Mouse (Mus musculus) MEL (cell line): ENCODE results near the gene Mrpl38. TPM values are rescaled to one million over a fixed set of nuclear protein-coding genes. Genes with fewer than 3 reads are reported as not detected.

Experiments used
- DNase-seq: peaks from one replicate; pipeline ENCODE4 v3.0.0; 2011; ENCODE audit warnings: low read depth, low spot score
- H3K27ac ChIP-seq: 2 replicates; pipeline ENCODE4 v1.5.1; 2012; ENCODE audit warnings: low read depth, mild to moderate bottlenecking, control low read depth, low read length, moderate library complexity; ENCODE audit not compliant: control insufficient read depth
- H3K27me3 ChIP-seq, 2 experiments: fragments of 150-350 bp in 1 of 2; sonication (generic) in 1 of 2; 2 replicates each; pipeline ENCODE4 v1.6.1; 2012; ENCODE audit warnings: low read length in 2 of 2, mild to moderate bottlenecking in 2 of 2, improper control_type of control experiment in 1 of 2, moderate library complexity in 1 of 2; ENCODE audit not compliant: insufficient read depth in 2 of 2, control insufficient read depth in 1 of 2
- H3K36me3 ChIP-seq, 2 experiments: 2 replicates each; pipeline ENCODE4 v1.6.1; 2012 to 2014; ENCODE audit warnings: low read length in 2 of 2, improper control_type of control experiment in 1 of 2, inconsistent platforms in 1 of 2, mild to moderate bottlenecking in 1 of 2; ENCODE audit not compliant: insufficient read depth in 2 of 2, control insufficient read depth in 1 of 2
- H3K4me1 ChIP-seq, 2 experiments: fragments of 150-350 bp in 1 of 2; sonication (generic) in 1 of 2; 2 replicates each; pipeline ENCODE4 v1.6.1; 2012; ENCODE audit warnings: low read length in 2 of 2, improper control_type of control experiment in 1 of 2, mild to moderate bottlenecking in 1 of 2; ENCODE audit not compliant: insufficient read depth in 2 of 2, control insufficient read depth in 1 of 2
- H3K4me3 ChIP-seq, 2 experiments: fragments of 150-350 bp in 1 of 2; sonication (generic) in 1 of 2; 2 replicates each; pipeline ENCODE4 v1.5.1; 2012; ENCODE audit warnings: low read depth in 2 of 2, low read length in 2 of 2, mild to moderate bottlenecking in 2 of 2, moderate library complexity in 2 of 2, control low read depth in 1 of 2, improper control_type of control experiment in 1 of 2; ENCODE audit not compliant: control insufficient read depth in 1 of 2, insufficient read depth in 1 of 2
- H3K79me2 ChIP-seq: 2 replicates; pipeline ENCODE4 v1.6.1; 2012; ENCODE audit warnings: mild to moderate bottlenecking, low read length, moderate library complexity; ENCODE audit not compliant: control insufficient read depth, poor library complexity, insufficient read depth
- H3K9ac ChIP-seq: 2 replicates; pipeline ENCODE4 v1.6.1; 2012; ENCODE audit warnings: low read depth, mild to moderate bottlenecking, control low read depth, low read length, moderate library complexity; ENCODE audit not compliant: control insufficient read depth, poor library complexity, severe bottlenecking
- H3K9me3 ChIP-seq: fragments of 150-350 bp; sonication (generic); replicated peaks from 2 replicates; pipeline ENCODE4 v1.6.1; 2012; ENCODE audit warnings: mild to moderate bottlenecking, low read length, improper control_type of control experiment, moderate library complexity; ENCODE audit not compliant: insufficient read depth
- CTCF ChIP-seq, 3 experiments: IDR thresholded peaks in 2 of 3; conservative IDR thresholded peaks in 1 of 3; 2 replicates each; pipeline ENCODE4 v1.5.1; 2011 to 2012; ENCODE audit warnings: low read length in 3 of 3, low read depth in 2 of 3, mild to moderate bottlenecking in 2 of 3, improper control_type of control experiment in 1 of 3, inconsistent platforms in 1 of 3, mixed read lengths in 1 of 3, moderate library complexity in 1 of 3; ENCODE audit not compliant: control insufficient read depth in 1 of 3, insufficient read depth in 1 of 3, poor library complexity in 1 of 3, severe bottlenecking in 1 of 3
- E2F4 ChIP-seq: IDR thresholded peaks from 2 replicates; pipeline ENCODE4 v1.6.1; 2011; ENCODE audit warnings: low read depth, low read length, improper control_type of control experiment, borderline replicate concordance
- ELF1 ChIP-seq: IDR thresholded peaks from 2 replicates; pipeline ENCODE4 v1.6.1; 2014; ENCODE audit warnings: low read depth, mild to moderate bottlenecking, inconsistent platforms, low read length, improper control_type of control experiment, moderate library complexity
- EP300 ChIP-seq, 2 experiments: IDR thresholded peaks; 2 replicates each; pipeline ENCODE4 v1.6.1; 2011; ENCODE audit warnings: improper control_type of control experiment in 2 of 2, low read length in 2 of 2, low read depth in 1 of 2, mild to moderate bottlenecking in 1 of 2
- JUND ChIP-seq: IDR thresholded peaks from 2 replicates; pipeline ENCODE4 v1.6.1; 2011; ENCODE audit warnings: low read depth, mild to moderate bottlenecking, improper control_type of control experiment, low read length
- KAT2A ChIP-seq: conservative IDR thresholded peaks from 2 replicates; pipeline ENCODE4 v1.6.1; 2012; ENCODE audit warnings: low read depth, low read length, improper control_type of control experiment, inconsistent platforms
- MAX ChIP-seq: IDR thresholded peaks from 2 replicates; pipeline ENCODE4 v1.6.1; 2011; ENCODE audit warnings: low read length, improper control_type of control experiment
- MAZ ChIP-seq: IDR thresholded peaks from 2 replicates; pipeline ENCODE4 v1.6.1; 2012; ENCODE audit warnings: low read depth, mild to moderate bottlenecking, inconsistent platforms, low read length, improper control_type of control experiment
- MEF2A ChIP-seq: IDR thresholded peaks from 2 replicates; pipeline ENCODE4 v1.6.1; 2014; ENCODE audit warnings: low read depth, mild to moderate bottlenecking, inconsistent platforms, low read length, improper control_type of control experiment; ENCODE audit not compliant: poor library complexity, insufficient replicate concordance, severe bottlenecking; ENCODE audit errors: extremely low read depth
- MXI1 ChIP-seq: IDR thresholded peaks from 2 replicates; pipeline ENCODE4 v1.6.1; 2011; ENCODE audit warnings: mild to moderate bottlenecking, low read depth, low read length, improper control_type of control experiment
- MYC ChIP-seq: IDR thresholded peaks from 2 replicates; pipeline ENCODE4 v1.6.1; 2011; ENCODE audit warnings: low read depth, mild to moderate bottlenecking, low read length, improper control_type of control experiment, moderate library complexity
- POLR2AphosphoS2 ChIP-seq: IDR thresholded peaks from 2 replicates; pipeline ENCODE4 v1.6.1; 2011; ENCODE audit warnings: low read length, improper control_type of control experiment
- POLR2AphosphoS5 ChIP-seq: IDR thresholded peaks from 2 replicates; pipeline ENCODE4 v1.6.1; 2012; ENCODE audit warnings: low read depth, borderline replicate concordance, mild to moderate bottlenecking, inconsistent platforms, low read length, moderate library complexity, mixed read lengths
- RAD21 ChIP-seq: IDR thresholded peaks from 2 replicates; pipeline ENCODE4 v1.6.1; 2011; ENCODE audit warnings: mild to moderate bottlenecking, low read depth, low read length, improper control_type of control experiment
- SIN3A ChIP-seq: IDR thresholded peaks from 2 replicates; pipeline ENCODE4 v1.6.1; 2012; ENCODE audit warnings: low read length, improper control_type of control experiment, inconsistent platforms
- SMC3 ChIP-seq: IDR thresholded peaks from 2 replicates; pipeline ENCODE4 v1.6.1; 2011; ENCODE audit warnings: low read depth, low read length, improper control_type of control experiment
- TBP ChIP-seq: IDR thresholded peaks from 2 replicates; pipeline ENCODE4 v1.8.0; 2011; ENCODE audit warnings: low read depth, low read length, improper control_type of control experiment
- TCF12 ChIP-seq: IDR thresholded peaks from 2 replicates; pipeline ENCODE4 v1.6.1; 2014; ENCODE audit warnings: low read depth, mild to moderate bottlenecking, inconsistent platforms, low read length, improper control_type of control experiment, moderate library complexity
- USF1 ChIP-seq: IDR thresholded peaks from 2 replicates; pipeline ENCODE4 v1.6.1; 2014; ENCODE audit warnings: low read depth, mild to moderate bottlenecking, inconsistent platforms, low read length, improper control_type of control experiment, moderate library complexity
- USF2 ChIP-seq, 2 experiments: IDR thresholded peaks; 2 replicates each; pipeline ENCODE4 v1.6.1; 2011 to 2012; ENCODE audit warnings: improper control_type of control experiment in 2 of 2, low read length in 2 of 2, borderline replicate concordance in 1 of 2, inconsistent platforms in 1 of 2, low read depth in 1 of 2, mild to moderate bottlenecking in 1 of 2; ENCODE audit not compliant: insufficient read depth in 1 of 2
- ZC3H11A ChIP-seq: IDR thresholded peaks from 2 replicates; pipeline ENCODE4 v1.6.1; 2012; ENCODE audit warnings: low read depth, mild to moderate bottlenecking, inconsistent platforms, low read length, improper control_type of control experiment
- ZKSCAN1 ChIP-seq: IDR thresholded peaks from 2 replicates; pipeline ENCODE4 v1.6.1; 2012; ENCODE audit warnings: low read depth, mild to moderate bottlenecking, inconsistent platforms, low read length, improper control_type of control experiment, moderate library complexity
- ZNF384 ChIP-seq: IDR thresholded peaks from 2 replicates; pipeline ENCODE4 v1.6.1; 2012; ENCODE audit warnings: low read depth, mild to moderate bottlenecking, inconsistent platforms, low read length, improper control_type of control experiment
- polyA plus RNA-seq, 2 experiments: library from polyadenylated mRNA; stranded (reverse) in 1 of 2; unstranded in 1 of 2; fragments of >175 nt in 1 of 2; fragments of >200 nt in 1 of 2; gene quantifications; 2 replicates each; pipeline versions ENCODE4 v1.2.1 to v1.2.4; 2012; ENCODE audit warnings: low replicate concordance in 2 of 2, low read depth in 1 of 2; ENCODE audit not compliant: insufficient read length in 2 of 2, insufficient read depth in 1 of 2, missing spikeins in 1 of 2
- total RNA-seq: library from RNA; depleted of rRNA; stranded (reverse); fragments of 300-350 nt; gene quantifications from 2 replicates; pipeline ENCODE4 v1.2.3, GENCODE M21; 2012

Mrpl38 gene
- total and polyA plus RNA-seq, 3 experiments, result 105 to 157 TPM; not detected in 1

- H3K27ac ChIP-seq, result no peak overlapping the region
- H3K36me3 ChIP-seq, result peaks cover 0 to 6% of the 10 kb centered on the region in 2 experiments; a peak in 1 of 4 replicates
- H3K27me3 ChIP-seq, result no peaks in the 10 kb centered on the region
- peak; percentile 50 for DNase-seq
- peaks cover 24% of the 10 kb centered on the region for H3K79me2 ChIP-seq
- no peaks in the 10 kb centered on the region for H3K9me3 ChIP-seq
- H3K4me3 ChIP-seq, result no peak overlapping the region
- H3K9ac ChIP-seq, result no peak overlapping the region
- peaks cover 0 to 17% of the 10 kb centered on the region in 2 experiments; a peak in 2 of 4 replicates for H3K4me1 ChIP-seq
- TF ChIP-seq CTCF (IDR thresholded peaks at IDR 0.05 in 2 of 3, conservative IDR thresholded peaks at IDR 0.05 in 1 of 3; ENCODE audit: control insufficient read depth in 1 of 3, insufficient read depth in 1 of 3, low read depth in 2 of 3, low read length in 3 of 3, poor library complexity in 1 of 3, severe bottlenecking in 1 of 3) (peak; percentile 39 to 51 (median 46); a peak in 5 of 6 replicates), USF2 (IDR thresholded peaks at IDR 0.05; ENCODE audit: borderline replicate concordance in 1 of 2, insufficient read depth in 1 of 2, low read depth in 1 of 2, low read length in 2 of 2) (no peak), JUND (no peak), ZKSCAN1 (no peak), SMC3 (peak; percentile 34; the same call in 1 of the 2 replicates), RAD21 (peak; percentile 29)
Observed at GRCm38 (mm10) chr11:116132366-116133333, 6.0 kb downstream of the Mrpl38 start.

DNA sequence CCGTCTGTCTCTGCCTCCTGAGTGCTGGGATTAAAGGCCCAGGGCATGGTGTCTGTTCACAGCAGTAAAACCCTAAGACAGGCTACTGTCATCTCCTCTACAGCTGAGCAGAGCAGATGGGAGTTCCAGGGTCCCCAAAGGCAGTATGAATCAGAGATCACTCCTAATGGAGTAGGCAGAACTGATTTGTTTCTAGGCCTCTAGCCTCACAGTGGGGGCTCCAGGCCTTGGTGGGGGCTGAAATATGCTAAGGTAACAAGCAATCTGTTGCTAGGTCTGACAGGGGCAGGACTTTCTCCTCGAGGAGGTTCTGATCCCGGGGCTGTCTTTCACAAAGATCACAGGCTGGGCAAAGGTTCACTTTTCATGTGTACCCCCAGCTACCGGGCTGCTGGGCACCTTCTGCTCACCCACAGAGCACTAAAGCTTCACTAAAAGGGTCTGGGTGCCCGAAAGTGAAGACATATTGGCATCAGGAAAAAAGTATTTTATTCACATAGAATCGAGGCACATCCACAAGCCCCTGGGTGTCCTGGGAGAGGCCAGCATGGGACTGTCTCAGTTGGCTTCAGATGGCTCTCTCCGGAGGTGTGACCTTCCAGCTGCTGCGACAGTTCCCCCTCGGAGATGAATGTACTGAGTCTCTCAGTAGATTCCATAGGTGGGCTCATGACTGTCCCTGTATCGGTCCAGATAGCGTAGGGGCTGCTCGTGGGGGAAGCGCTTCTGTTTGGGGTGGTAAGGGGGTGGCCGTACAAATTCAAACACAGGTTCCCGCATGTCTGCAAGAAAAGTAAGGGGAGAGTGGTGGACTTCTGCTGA is 7.1 kb downstream of the Mrpl38 start:
- Histone ChIP-seq H3K4me1 (peaks cover 0 to 10% of the 10 kb centered on the region in 2 experiments; a peak in 2 of 4 replicates), H3K27me3 (no peaks in the 10 kb centered on the region)
- TF ChIP-seq TCF12, result no peak
- no peak for TF ChIP-seq MEF2A
- no peak for TF ChIP-seq ZC3H11A
- TF ChIP-seq MXI1, result no peak
- no peak for TF ChIP-seq MAX
- no peak for TF ChIP-seq E2F4
- TF ChIP-seq MAZ, result no peak
- no peak for TF ChIP-seq ELF1
- TF ChIP-seq POLR2AphosphoS2, result no peak
- no peak for TF ChIP-seq SMC3
- TF ChIP-seq KAT2A, result no peak
- TF ChIP-seq SIN3A, result no peak
- TF ChIP-seq USF1, result no peak
- TF ChIP-seq EP300 (IDR thresholded peaks at IDR 0.05; ENCODE audit: low read depth in 1 of 2, low read length in 2 of 2), result no peak
- no peak for TF ChIP-seq TBP
- no peak for TF ChIP-seq ZNF384
- TF ChIP-seq POLR2AphosphoS5, result no peak
- no peak for TF ChIP-seq JUND
- TF ChIP-seq MYC, result no peak
- TF ChIP-seq, all 39 proteins: peak for 0
- H3K79me2 ChIP-seq, result peaks cover 16% of the 10 kb centered on the region
- peaks cover 1 to 4% of the 10 kb centered on the region in 2 experiments; a peak in 1 of 4 replicates for H3K36me3 ChIP-seq
- H3K27ac ChIP-seq, result peak overlapping the region; percentile 40; the same call in 1 of the 2 replicates
- H3K9ac ChIP-seq, result peak overlapping the region; percentile 88
- peak overlapping the region; percentile 44 to 76; a peak in 2 of 4 replicates for H3K4me3 ChIP-seq
- no peaks in the 10 kb centered on the region for H3K9me3 ChIP-seq
- DNase-seq, result no peak
